Mouse (Mus musculus): Measurements from ENCODE around the gene 1700019D03Rik.

1700019D03Rik gene

GRCm38 (mm10) chr1:53020079-53020478 lies at the start of gene 1700019D03Rik:
Gene 1700019D03Rik (minus strand): TSS chr1:53020179.
- DNase-seq: no peak

- no peak for DNase-seq
Observed at GRCm38 (mm10) chr1:53063921-53064320, 43.9 kb upstream of the 1700019D03Rik start.

GRCm38 (mm10) chr1:53061871-53062608 lies 42.1 kb upstream of the 1700019D03Rik start:
- DNase-seq: no peak

GRCm38 (mm10) chr1:53061340-53061739 lies 41.4 kb upstream of the 1700019D03Rik start, which contains the start of gene Mstn:
Gene Mstn (plus strand): TSS chr1:53061640.
- no peak for DNase-seq

GRCm38 (mm10) chr1:53060499-53060898 lies 40.5 kb upstream of the 1700019D03Rik start:
- no peak for DNase-seq

- DNase-seq: no peak
Observed at GRCm38 (mm10) chr1:53059106-53059505, 39.1 kb upstream of the 1700019D03Rik start.

GRCm38 (mm10) chr1:53053087-53054022 lies 33.4 kb upstream of the 1700019D03Rik start:
- DNase-seq: peak; percentile 68

GRCm38 (mm10) chr1:53049763-53050427 lies 29.9 kb upstream of the 1700019D03Rik start:
- DNase-seq: no peak

GRCm38 (mm10) chr1:53037443-53037871 lies 17.5 kb upstream of the 1700019D03Rik start:
- no peak for DNase-seq

GRCm38 (mm10) chr1:53032550-53032949 lies 12.6 kb upstream of the 1700019D03Rik start:
- no peak for DNase-seq

GRCm38 (mm10) chr1:53018746-53019505 lies 1.1 kb downstream of the 1700019D03Rik start:
- no peak for DNase-seq

GRCm38 (mm10) chr1:53015606-53016005 lies 4.4 kb downstream of the 1700019D03Rik start:
- no peak for DNase-seq

GRCm38 (mm10) chr1:53014716-53015115 lies 5.3 kb downstream of the 1700019D03Rik start:
- no peak for DNase-seq

- DNase-seq: no peak
Observed at GRCm38 (mm10) chr1:52986692-52987091, 33.3 kb downstream of the 1700019D03Rik start.

GRCm38 (mm10) chr1:52973198-52973597 lies 46.8 kb downstream of the 1700019D03Rik start:
- no peak for DNase-seq

- no peak for DNase-seq
Observed at GRCm38 (mm10) chr1:52971881-52972503, 48.0 kb downstream of the 1700019D03Rik start.

GRCm38 (mm10) chr1:52964581-52964980 lies 55.4 kb downstream of the 1700019D03Rik start:
- DNase-seq: no peak

GRCm38 (mm10) chr1:52963097-52963496 lies 56.9 kb downstream of the 1700019D03Rik start:
- DNase-seq: no peak

GRCm38 (mm10) chr1:52960191-52960590 lies 59.8 kb downstream of the 1700019D03Rik start:
- no peak for DNase-seq

- no peak for DNase-seq
Observed at GRCm38 (mm10) chr1:52956746-52957145, 63.2 kb downstream of the 1700019D03Rik start.

GRCm38 (mm10) chr1:52955102-52955501 lies 64.9 kb downstream of the 1700019D03Rik start:
- DNase-seq: peak; percentile 61

- DNase-seq: no peak
Observed at GRCm38 (mm10) chr1:52954456-52954855, 65.5 kb downstream of the 1700019D03Rik start.

Measured in thymus, postnatal 14 days (tissue).